Mouse (Mus musculus) forebrain, embryonic 16.5 days (tissue): ENCODE data around the gene Vps33b. TPM values are rescaled to one million over a fixed set of nuclear protein-coding genes. Genes with fewer than 3 reads are reported as not detected.

Experiments
- ATAC-seq: fragments of 200-750 bp; cut with Nextera tagmentation; 2 replicates; pipeline ENCODE4 v1.8.0; 2017; ENCODE audit warnings: mild to moderate bottlenecking, moderate library complexity
- H3K27ac ChIP-seq: fragments of 300-500 bp; sonication (generic); 2 replicates; pipeline ENCODE4 v1.5.1; 2014; ENCODE audit warnings: low read length, control low read depth
- H3K27me3 ChIP-seq: fragments of 300-500 bp; sonication (generic); replicated peaks from 2 replicates; pipeline ENCODE4 v1.6.1; 2014; ENCODE audit warnings: low read length; ENCODE audit not compliant: control insufficient read depth, insufficient read depth
- H3K36me3 ChIP-seq: fragments of 300-500 bp; sonication (generic); 2 replicates; pipeline ENCODE4 v1.6.1; 2014; ENCODE audit not compliant: control insufficient read depth, insufficient read depth
- H3K4me1 ChIP-seq: fragments of 300-500 bp; sonication (generic); replicated peaks from 2 replicates; pipeline ENCODE4 v1.6.1; 2014; ENCODE audit warnings: low read length; ENCODE audit not compliant: control insufficient read depth, insufficient read depth
- H3K4me2 ChIP-seq: fragments of 300-500 bp; sonication (generic); 2 replicates; pipeline ENCODE4 v1.6.1; 2014; ENCODE audit warnings: mild to moderate bottlenecking, low read length, control low read depth
- H3K4me3 ChIP-seq: fragments of 300-500 bp; sonication (generic); replicated peaks from 2 replicates; pipeline ENCODE4 v1.5.1; 2014; ENCODE audit warnings: mild to moderate bottlenecking, low read length, control low read depth
- H3K9ac ChIP-seq: fragments of 300-500 bp; sonication (generic); replicated peaks from 2 replicates; pipeline ENCODE4 v1.6.1; 2014; ENCODE audit warnings: low read depth, low read length, control low read depth
- H3K9me3 ChIP-seq: fragments of 300-500 bp; sonication (generic); 2 replicates; pipeline ENCODE4 v1.6.1; 2016; ENCODE audit warnings: low read length; ENCODE audit not compliant: control insufficient read depth
- WGBS: fragments of 180-500 bp; shearing (Covaris S2); extraction: QIAGEN DNeasy Blood & Tissue Kit; methylation state at CpG from one replicate; pipeline ENCODE4 v1.1.7; 2014; 5-methylcytosine and 5-hydroxymethylcytosine counted together
- polyA plus RNA-seq: library from polyadenylated mRNA; unstranded; fragments of >200 nt; fragmentation: Nextera tagmentation; extraction: Ambion mirVana; gene quantifications from 2 replicates; pipeline ENCODE4 v1.2.1, GENCODE M21; 2015

Gene Vps33b
- polyA plus RNA-seq, 1 experiment from 2014 or later = 27.0 TPM

GRCm38 (mm10) chr7:80260625-80261371 is 8.7 kb upstream of the Vps33b start, which contains the start of gene Ngrn:
Gene Ngrn (plus strand): TSS chr7:80261215.
- H3K9ac ChIP-seq = peak within 1 kb of the TSS; percentile 78
- peak within 1 kb of the TSS; percentile 69 for H3K4me2 ChIP-seq
- WGBS = 27% methylated on average over 40 of the region's 40 CpGs
- H3K4me1 ChIP-seq = peaks cover 16% of the 10 kb centered on the region
- peak; percentile 92 for ATAC-seq
- H3K27me3 ChIP-seq = peaks cover 23% of the 10 kb centered on the region; the same call in 1 of the 2 replicates
- no peaks in the 10 kb centered on the region for H3K9me3 ChIP-seq
- peak within 1 kb of the TSS; percentile 85 for H3K4me3 ChIP-seq
- H3K36me3 ChIP-seq = peaks cover 15% of the 10 kb centered on the region
- peak within 1 kb of the TSS; percentile 65 for H3K27ac ChIP-seq

GRCm38 (mm10) chr7:80261372-80261990 is 8.0 kb upstream of the Vps33b start:
- 2% methylated on average over 32 of the region's 32 CpGs for WGBS
- ATAC-seq = peak; percentile 49
- peak overlapping the region; percentile 65 for H3K27ac ChIP-seq

GRCm38 (mm10) chr7:80264606-80265005 is 4.8 kb upstream of the Vps33b start:
- peaks cover 20% of the 10 kb centered on the region for H3K4me1 ChIP-seq
- H3K27ac ChIP-seq = no peak overlapping the region
- H3K36me3 ChIP-seq = peaks cover 25% of the 10 kb centered on the region
- no peaks in the 10 kb centered on the region for H3K9me3 ChIP-seq
- H3K9ac ChIP-seq = no peak overlapping the region
- no peak overlapping the region for H3K4me3 ChIP-seq
- peaks cover 4% of the 10 kb centered on the region; the same call in 1 of the 2 replicates for H3K27me3 ChIP-seq
- 93% methylated on average over 12 of the region's 12 CpGs for WGBS
- ATAC-seq = no peak
- H3K4me2 ChIP-seq = no peak overlapping the region

More at GRCm38 (mm10) chr7:80261372-80261990, 8.0 kb upstream of the Vps33b start:
- H3K9me3 ChIP-seq = no peaks in the 10 kb centered on the region
- peaks cover 22% of the 10 kb centered on the region for H3K36me3 ChIP-seq
- H3K4me3 ChIP-seq = peak overlapping the region; percentile 85
- peaks cover 16% of the 10 kb centered on the region for H3K4me1 ChIP-seq
- peaks cover 23% of the 10 kb centered on the region; the same call in 1 of the 2 replicates for H3K27me3 ChIP-seq
- H3K9ac ChIP-seq = peak overlapping the region; percentile 78
- peak overlapping the region; percentile 69 for H3K4me2 ChIP-seq

GRCm38 (mm10) chr7:80267764-80268163 is 1.7 kb upstream of the Vps33b start:
- no peak for ATAC-seq
- Histone ChIP-seq H3K9ac (no peak overlapping the region), H3K4me3 (no peak overlapping the region), H3K36me3 (peaks cover 25% of the 10 kb centered on the region), H3K4me1 (peaks cover 21% of the 10 kb centered on the region), H3K9me3 (no peaks in the 10 kb centered on the region), H3K4me2 (no peak overlapping the region), H3K27me3 (no peaks in the 10 kb centered on the region), H3K27ac (no peak overlapping the region)
- WGBS = 88% methylated on average over 1 of the region's 1 CpGs

GRCm38 (mm10) chr7:80269751-80270255 is 354 bp downstream of the Vps33b start:
- peak; percentile 74 for ATAC-seq
- peaks cover 37% of the 10 kb centered on the region for H3K36me3 ChIP-seq
- H3K4me1 ChIP-seq = peaks cover 18% of the 10 kb centered on the region
- WGBS = under 1% methylated on average over 23 of the region's 23 CpGs
- H3K9ac ChIP-seq = peak overlapping the region; percentile 86
- H3K9me3 ChIP-seq = peaks cover 8% of the 10 kb centered on the region
- H3K4me2 ChIP-seq = peak overlapping the region; percentile 85
- H3K4me3 ChIP-seq = peak overlapping the region; percentile 80
- H3K27me3 ChIP-seq = no peaks in the 10 kb centered on the region
- H3K27ac ChIP-seq = peak overlapping the region; percentile 46

- no peaks in the 10 kb centered on the region for H3K27me3 ChIP-seq
- peaks cover 18% of the 10 kb centered on the region for H3K4me1 ChIP-seq
- peaks cover 47% of the 10 kb centered on the region for H3K36me3 ChIP-seq
- H3K9ac ChIP-seq = no peak overlapping the region
- ATAC-seq = no peak
- H3K9me3 ChIP-seq = peaks cover 11% of the 10 kb centered on the region
- H3K27ac ChIP-seq = no peak overlapping the region
- H3K4me3 ChIP-seq = no peak overlapping the region
- WGBS = 95% methylated on average over 2 of the region's 2 CpGs
- no peak overlapping the region for H3K4me2 ChIP-seq
Measured at GRCm38 (mm10) chr7:80273456-80273855, 4.0 kb downstream of the Vps33b start.

GRCm38 (mm10) chr7:80276374-80276773 is 6.9 kb downstream of the Vps33b start:
- Histone ChIP-seq H3K9me3 (peaks cover 11% of the 10 kb centered on the region), H3K4me3 (no peak overlapping the region), H3K4me2 (no peak overlapping the region), H3K27ac (no peak overlapping the region), H3K4me1 (peaks cover under 1% of the 10 kb centered on the region; the same call in 1 of the 2 replicates), H3K36me3 (peaks cover 57% of the 10 kb centered on the region), H3K27me3 (no peaks in the 10 kb centered on the region), H3K9ac (no peak overlapping the region)
- whole genome bisulfite sequencing = 99% methylated on average over 4 of the region's 4 CpGs
- no peak for ATAC-seq

- no peaks in the 10 kb centered on the region for H3K27me3 ChIP-seq
- peaks cover 59% of the 10 kb centered on the region for H3K36me3 ChIP-seq
- H3K27ac ChIP-seq = no peak overlapping the region
- WGBS = 86% methylated on average over 10 of the region's 10 CpGs
- no peak overlapping the region for H3K9ac ChIP-seq
- no peak overlapping the region for H3K4me2 ChIP-seq
- H3K4me1 ChIP-seq = no peaks in the 10 kb centered on the region
- no peak for ATAC-seq
- H3K4me3 ChIP-seq = no peak overlapping the region
- peaks cover 1% of the 10 kb centered on the region; the same call in 1 of the 2 replicates for H3K9me3 ChIP-seq
Measured at GRCm38 (mm10) chr7:80280032-80280431, 10.6 kb downstream of the Vps33b start.

- no peaks in the 10 kb centered on the region for H3K4me1 ChIP-seq
- 91% methylated on average over 2 of the region's 2 CpGs for WGBS
- no peak overlapping the region for H3K4me3 ChIP-seq
- H3K27ac ChIP-seq = no peak overlapping the region
- H3K9me3 ChIP-seq = no peaks in the 10 kb centered on the region
- no peak overlapping the region for H3K4me2 ChIP-seq
- ATAC-seq = no peak
- H3K36me3 ChIP-seq = peaks cover 56% of the 10 kb centered on the region
- no peak overlapping the region for H3K9ac ChIP-seq
- H3K27me3 ChIP-seq = no peaks in the 10 kb centered on the region
Measured at GRCm38 (mm10) chr7:80280998-80281397, 11.5 kb downstream of the Vps33b start.
